Mouse (Mus musculus): Measurements from ENCODE around the gene Recql. TPM values are rescaled to one million over a fixed set of nuclear protein-coding genes. Genes with fewer than 3 reads are reported as not detected.

Recql gene
- polyA plus RNA-seq, 1 experiment from 2014 or later, result 41.4 TPM

- 82% methylated on average over 5 of the region's 5 CpGs for WGBS
- Histone ChIP-seq H3K36me3 (no peaks in the 10 kb centered on the region), H3K4me3 (no peak overlapping the region), H3K9me3 (replicated peaks) (peaks cover 4% of the 10 kb centered on the region; the same call in 1 of the 2 replicates), H3K27ac (replicated peaks) (no peak overlapping the region), H3K27me3 (ENCODE audit: low read depth, poor library complexity, severe bottlenecking) (no peaks in the 10 kb centered on the region), H3K4me1 (no peaks in the 10 kb centered on the region)
- DNase-seq (ENCODE audit: low spot score), result no peak
These were observed 72.6 kb downstream of the Recql start for GRCm38 (mm10) chr6:142314285-142314684.

GRCm38 (mm10) chr6:142305076-142305475 lies 81.8 kb downstream of the Recql start:
- Histone ChIP-seq H3K36me3 (no peaks in the 10 kb centered on the region), H3K4me1 (peaks cover 6% of the 10 kb centered on the region), H3K4me3 (no peak overlapping the region), H3K27me3 (ENCODE audit: low read depth, poor library complexity, severe bottlenecking) (no peaks in the 10 kb centered on the region), H3K27ac (replicated peaks) (no peak overlapping the region), H3K9me3 (replicated peaks) (peaks cover 4% of the 10 kb centered on the region; the same call in 1 of the 2 replicates)
- DNase-seq (ENCODE audit: low spot score), result no peak

Other genes with a start within 250 kb of the Recql start
- not detected in 2 replicates for gene Slco1a6, start 178.6 kb downstream of the Recql start, polyA plus RNA-seq (2016; fragmentation: Nextera tagmentation; extraction: Ambion mirVana)
- 0.62 and 1.7 TPM in 2 replicates for gene Iapp, start 88.7 kb downstream of the Recql start, polyA plus RNA-seq (2016; fragmentation: Nextera tagmentation; extraction: Ambion mirVana)
- 0.47 and 0.77 TPM in 2 replicates for gene Slco1a5, start 64.1 kb downstream of the Recql start, polyA plus RNA-seq (2016; fragmentation: Nextera tagmentation; extraction: Ambion mirVana)
- 21.5 and 21.9 TPM in 2 replicates for gene Pyroxd1, start 41.4 kb downstream of the Recql start, polyA plus RNA-seq (2016; fragmentation: Nextera tagmentation; extraction: Ambion mirVana)
- 124 and 125 TPM in 2 replicates for gene Golt1b, start 134 bp upstream of the Recql start, polyA plus RNA-seq (2016; fragmentation: Nextera tagmentation; extraction: Ambion mirVana)
- gene Spx, start 26.4 kb upstream of the Recql start, polyA plus RNA-seq (2016; fragmentation: Nextera tagmentation; extraction: Ambion mirVana), result 0.79 and 1.6 TPM in 2 replicates
- gene Gys2, start 86.0 kb upstream of the Recql start, polyA plus RNA-seq (2016; fragmentation: Nextera tagmentation; extraction: Ambion mirVana), result 0.07 and 0.11 TPM in 2 replicates
- gene Ldhb, start 120.9 kb upstream of the Recql start, polyA plus RNA-seq (2016; fragmentation: Nextera tagmentation; extraction: Ambion mirVana), result 324 and 380 TPM in 2 replicates
- gene Kcnj8, start 184.5 kb upstream of the Recql start, polyA plus RNA-seq (2016; fragmentation: Nextera tagmentation; extraction: Ambion mirVana), result 2.2 and 5.2 TPM in 2 replicates